ENCODE assay signal across 1 mouse cellular context in the genomic region with DNA sequence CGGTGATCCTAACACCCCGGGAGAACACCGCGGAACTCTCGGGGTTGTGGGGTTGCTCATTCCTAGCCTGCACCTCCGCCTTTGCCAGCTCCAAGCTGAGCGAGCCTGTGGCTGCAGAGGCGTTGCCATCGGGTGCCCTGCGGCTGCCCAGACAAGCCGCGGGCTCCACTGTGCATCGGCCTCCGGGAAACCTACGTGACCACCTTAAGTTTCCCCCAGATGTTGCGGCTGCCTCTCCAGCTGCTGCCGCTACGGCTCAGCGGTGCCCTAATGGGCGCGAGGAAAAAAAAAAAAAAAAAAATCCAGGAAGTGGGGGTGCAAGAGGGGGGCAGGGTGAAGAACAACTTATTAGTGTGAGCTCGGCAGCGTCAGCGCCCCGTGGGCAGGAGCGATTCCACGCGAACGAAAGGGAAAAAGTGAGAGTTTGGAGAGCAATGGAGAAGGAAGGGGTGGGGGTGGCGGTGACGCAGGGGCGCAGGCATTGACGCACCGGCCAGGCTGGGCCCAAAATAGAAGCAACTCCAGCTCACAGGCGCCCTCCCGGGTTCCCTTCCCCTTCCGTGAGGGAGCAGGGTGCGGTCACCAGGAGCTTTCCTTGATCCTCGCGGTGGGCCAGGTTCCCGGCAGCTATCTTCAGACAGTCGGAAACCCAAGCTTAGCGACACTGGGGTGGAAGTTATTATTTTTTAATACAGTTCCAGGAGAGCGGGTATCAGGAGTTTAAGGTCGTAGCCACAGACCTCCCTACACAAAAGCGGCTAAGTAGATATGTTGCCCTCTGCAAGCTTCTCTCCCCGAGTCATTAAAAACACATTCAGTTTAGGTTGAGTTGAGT.
TF ChIP-seq lines count a peak whose summit lies in the region.

No protein-coding gene starts in this region.

TF ChIP-seq in MEL, 35 proteins besides CTCF, POLR2A, EP300 and RAD21 (continued from another document):
- TF ChIP-seq ZC3H11A (IDR thresholded peaks at IDR 0.05; ENCODE audit: low read depth, low read length), result no peak
- no peak for TF ChIP-seq MAZ (IDR thresholded peaks at IDR 0.05; ENCODE audit: low read depth, low read length)
- peak; percentile 44; the same call in 1 of the 2 replicates for TF ChIP-seq MXI1 (IDR thresholded peaks at IDR 0.05; ENCODE audit: low read depth, low read length)
- peak; percentile 25 for TF ChIP-seq NELFE (IDR thresholded peaks at IDR 0.05; ENCODE audit: low read depth, low read length)
- no peak for TF ChIP-seq USF2 (IDR thresholded peaks at IDR 0.05; ENCODE audit: borderline replicate concordance in 1 of 2, insufficient read depth in 1 of 2, low read depth in 1 of 2, low read length in 2 of 2)
- TF ChIP-seq UBTF (IDR thresholded peaks at IDR 0.05; ENCODE audit: borderline replicate concordance, insufficient read depth, low read depth, low read length), result no peak
- no peak for TF ChIP-seq RCOR1 (IDR thresholded peaks at IDR 0.05; ENCODE audit: low read depth, low read length)
- no peak; the same call in 1 of the 2 replicates for TF ChIP-seq TCF12 (IDR thresholded peaks at IDR 0.05; ENCODE audit: low read depth, low read length)
- peak; percentile 92 for TF ChIP-seq MEF2A (IDR thresholded peaks at IDR 0.05; ENCODE audit: extremely low read depth, insufficient replicate concordance, low read depth, low read length, poor library complexity, severe bottlenecking)
- TF ChIP-seq MAX (IDR thresholded peaks at IDR 0.05; ENCODE audit: low read length), result no peak
- no peak for TF ChIP-seq SMC3 (IDR thresholded peaks at IDR 0.05; ENCODE audit: low read depth, low read length)
- TF ChIP-seq SIN3A (IDR thresholded peaks at IDR 0.05; ENCODE audit: low read length), result peak; percentile 61; the same call in 1 of the 2 replicates
TF ChIP-seq in MEL: peak in this region for 11.
